Mouse (Mus musculus) large intestine, adult 2 months (tissue): ENCODE data around the gene Ccl11. TPM values are rescaled to one million over a fixed set of nuclear protein-coding genes. Genes with fewer than 3 reads are reported as not detected.

Experiments used
- polyA plus RNA-seq: library from polyadenylated mRNA; depleted of rRNA; stranded (reverse); fragments of >200 nt; gene quantifications from 2 replicates; pipeline ENCODE4 v1.2.3, GENCODE M21; 2012; rRNA removed

Ccl11 gene
- polyA plus RNA-seq, 1 experiment: 14.8 TPM

Other genes with a start within 250 kb of the Ccl11 start
- gene 5530401A14Rik, start 197.2 kb upstream of the Ccl11 start, polyA plus RNA-seq: 0.03 TPM in 1 of 2 replicates, not detected in the other
- gene Asic2, start 89.4 kb upstream of the Ccl11 start, polyA plus RNA-seq: 0.84 and 1.0 TPM in 2 replicates
- gene Ccl2, start 22.3 kb upstream of the Ccl11 start, polyA plus RNA-seq: 2.6 and 3.1 TPM in 2 replicates
- not detected in 2 replicates for gene Gm17268, start 19.3 kb upstream of the Ccl11 start, polyA plus RNA-seq
- gene Ccl7, start 12.1 kb upstream of the Ccl11 start, polyA plus RNA-seq: 0.86 and 1.2 TPM in 2 replicates
- 4.3 and 6.0 TPM in 2 replicates for gene Ccl12, start 44.0 kb downstream of the Ccl11 start, polyA plus RNA-seq
- 21.2 and 22.4 TPM in 2 replicates for gene Ccl8, start 57.4 kb downstream of the Ccl11 start, polyA plus RNA-seq
- gene Ccl1, start 247.9 kb downstream of the Ccl11 start, polyA plus RNA-seq: not detected in 2 replicates